Mouse (Mus musculus): ENCODE data around the gene Vmn1r43. TPM values are rescaled to one million over a fixed set of nuclear protein-coding genes. Genes with fewer than 3 reads are reported as not detected.

Gene Vmn1r43
- polyA plus RNA-seq (2014; fragmentation: Illumina TruSeq; extraction: RNeasy Lipid Tissue Mini Kit (QIAGEN cat#74804); ENCODE audit: low read depth, low replicate concordance): not detected

GRCm38 (mm10) chr6:89876313-89876712 lies at the start of gene Vmn1r43, which contains the start of gene Vmn1r42:
Gene Vmn1r43 (minus strand): TSS chr6:89876413.
Gene Vmn1r42 (minus strand): TSS chr6:89876413.

DNA sequence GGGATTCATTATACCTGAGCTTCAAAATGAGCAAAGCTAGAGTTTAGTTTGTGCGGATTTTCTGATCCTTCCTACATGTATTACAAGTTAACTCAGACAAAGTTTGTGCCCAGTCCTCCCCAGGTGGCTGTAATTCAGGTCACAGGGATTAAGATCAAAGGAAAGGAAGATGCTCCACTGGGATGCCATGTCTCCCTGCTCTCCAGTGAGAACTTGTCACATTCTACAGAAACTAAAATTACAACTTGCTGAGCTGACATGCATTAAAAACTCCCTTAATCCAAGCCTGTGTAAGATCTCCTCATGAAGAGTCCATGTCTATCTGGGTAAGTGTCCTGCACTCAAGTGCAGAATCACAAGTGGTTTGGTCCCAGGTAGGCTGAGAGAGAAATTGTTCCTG lies 7.1 kb upstream of the Vmn1r43 start, which contains the start of gene Vmn1r44:
Vmn1r44 (plus strand) TSS at position 301 of the 400 bp plus-strand sequence.

Other genes starting within 250 kb of the Vmn1r43 start
- gene Txnrd3, start 232.4 kb downstream of the Vmn1r43 start, polyA plus RNA-seq (2014; fragmentation: Illumina TruSeq; extraction: RNeasy Lipid Tissue Mini Kit (QIAGEN cat#74804); ENCODE audit: low read depth, low replicate concordance): 5.5 TPM
- not detected for gene Vmn1r40, start 168.9 kb downstream of the Vmn1r43 start, polyA plus RNA-seq (2014; fragmentation: Illumina TruSeq; extraction: RNeasy Lipid Tissue Mini Kit (QIAGEN cat#74804); ENCODE audit: low read depth, low replicate concordance)
- not detected for gene Vmn1r41, start 135.6 kb downstream of the Vmn1r43 start, polyA plus RNA-seq (2014; fragmentation: Illumina TruSeq; extraction: RNeasy Lipid Tissue Mini Kit (QIAGEN cat#74804); ENCODE audit: low read depth, low replicate concordance)
- not detected for gene Vmn1r42, start within 50 bp of the Vmn1r43 start, polyA plus RNA-seq (2014; fragmentation: Illumina TruSeq; extraction: RNeasy Lipid Tissue Mini Kit (QIAGEN cat#74804); ENCODE audit: low read depth, low replicate concordance)
- not detected for gene Vmn1r44, start 7.2 kb upstream of the Vmn1r43 start, polyA plus RNA-seq (2014; fragmentation: Illumina TruSeq; extraction: RNeasy Lipid Tissue Mini Kit (QIAGEN cat#74804); ENCODE audit: low read depth, low replicate concordance)
- gene Vmn1r45, start 64.2 kb upstream of the Vmn1r43 start, polyA plus RNA-seq (2014; fragmentation: Illumina TruSeq; extraction: RNeasy Lipid Tissue Mini Kit (QIAGEN cat#74804); ENCODE audit: low read depth, low replicate concordance): not detected
- not detected for gene Vmn1r46, start 92.9 kb upstream of the Vmn1r43 start, polyA plus RNA-seq (2014; fragmentation: Illumina TruSeq; extraction: RNeasy Lipid Tissue Mini Kit (QIAGEN cat#74804); ENCODE audit: low read depth, low replicate concordance)
- gene Vmn1r47, start 139.7 kb upstream of the Vmn1r43 start, polyA plus RNA-seq (2014; fragmentation: Illumina TruSeq; extraction: RNeasy Lipid Tissue Mini Kit (QIAGEN cat#74804); ENCODE audit: low read depth, low replicate concordance): not detected
- gene Vmn1r48, start 160.4 kb upstream of the Vmn1r43 start, polyA plus RNA-seq (2014; fragmentation: Illumina TruSeq; extraction: RNeasy Lipid Tissue Mini Kit (QIAGEN cat#74804); ENCODE audit: low read depth, low replicate concordance): not detected
- not detected for gene Vmn1r49, start 202.1 kb upstream of the Vmn1r43 start, polyA plus RNA-seq (2014; fragmentation: Illumina TruSeq; extraction: RNeasy Lipid Tissue Mini Kit (QIAGEN cat#74804); ENCODE audit: low read depth, low replicate concordance)
- gene Vmn1r50, start 225.0 kb upstream of the Vmn1r43 start, polyA plus RNA-seq (2014; fragmentation: Illumina TruSeq; extraction: RNeasy Lipid Tissue Mini Kit (QIAGEN cat#74804); ENCODE audit: low read depth, low replicate concordance): not detected
- not detected for gene Vmn1r51, start 246.2 kb upstream of the Vmn1r43 start, polyA plus RNA-seq (2014; fragmentation: Illumina TruSeq; extraction: RNeasy Lipid Tissue Mini Kit (QIAGEN cat#74804); ENCODE audit: low read depth, low replicate concordance)